Mouse (Mus musculus): ENCODE data around the gene Clk4.

Gene Clk4

DNA sequence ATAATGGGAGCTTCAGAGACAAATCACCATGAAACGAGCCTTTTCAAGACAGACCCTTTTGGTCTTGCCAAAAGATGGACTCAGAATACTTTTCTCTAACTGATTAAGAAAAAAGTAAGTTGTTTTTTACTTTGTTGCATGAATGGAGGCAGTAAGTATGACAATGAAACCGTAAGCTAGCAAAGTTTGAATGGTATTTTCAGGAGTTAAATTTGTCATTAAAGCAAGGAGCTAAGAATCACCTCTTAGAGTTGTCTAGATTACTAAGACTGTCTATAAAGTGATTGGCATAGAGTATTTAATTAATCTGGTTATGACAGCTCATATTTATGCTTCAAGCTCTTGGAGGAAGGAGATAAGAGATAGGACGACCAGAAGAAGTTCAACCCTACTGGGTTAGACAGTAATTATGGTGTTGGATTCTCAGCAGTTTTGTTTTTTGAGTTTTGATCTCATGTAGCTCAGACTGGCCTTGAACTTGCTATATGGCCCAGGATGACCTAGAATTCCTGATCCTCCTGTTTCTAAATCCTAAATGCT, at the start of gene Clk4:
Gene Clk4 (plus strand): TSS at position 51 of the 540 bp plus-strand sequence.
- DNase-seq (ENCODE audit: low spot score) = no peak

DNA sequence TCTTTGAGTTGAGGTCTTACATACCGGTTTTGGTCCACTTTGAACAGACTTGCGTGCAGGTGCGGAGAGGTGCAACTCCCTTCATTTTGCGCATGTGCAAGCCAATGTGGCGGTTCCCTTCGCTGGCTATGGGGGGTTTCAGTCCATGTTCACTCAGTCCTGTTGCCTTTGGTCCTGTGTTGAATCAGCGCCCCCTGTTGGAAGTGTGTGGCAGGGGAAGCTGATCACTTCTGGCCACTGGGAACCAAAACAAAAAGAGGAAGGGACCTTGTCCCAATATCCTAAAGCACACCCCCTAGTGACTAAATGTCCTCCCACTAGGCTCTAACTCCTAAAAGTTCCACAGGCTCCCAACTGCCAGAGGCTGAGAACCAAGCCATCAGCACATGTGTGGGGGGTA, 47.5 kb upstream of the Clk4 start:
- no peak for DNase-seq (ENCODE audit: low spot score)

DNA sequence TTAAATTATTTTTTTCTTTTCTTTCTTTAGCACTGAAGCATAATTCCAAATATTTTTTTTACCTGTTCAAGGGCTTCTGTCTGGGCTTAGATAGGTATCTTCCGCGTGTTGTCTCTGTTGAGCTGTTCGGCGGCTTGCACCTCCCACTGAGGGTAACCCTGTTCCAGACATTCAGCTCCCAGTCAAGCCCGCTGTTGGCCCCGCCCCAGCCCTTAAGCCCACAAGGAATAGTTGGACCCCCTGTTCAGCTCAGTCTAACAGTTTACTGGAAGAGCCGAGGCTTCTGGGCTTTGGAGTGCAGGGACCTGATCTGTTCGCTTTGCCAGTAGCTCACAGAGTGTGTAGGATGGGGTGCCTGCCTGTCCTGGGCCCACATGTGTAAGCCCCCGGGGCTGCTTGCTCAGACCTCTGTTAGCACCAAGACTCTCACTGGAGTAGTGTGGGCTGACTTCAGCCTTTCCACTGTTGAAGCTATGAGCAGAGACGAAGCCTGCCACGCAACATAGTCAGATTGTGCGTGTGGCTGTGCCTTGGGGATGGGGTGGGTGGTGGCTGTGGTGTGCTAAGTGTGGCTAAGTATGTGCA, 42.0 kb upstream of the Clk4 start:
- DNase-seq (ENCODE audit: low spot score) = no peak

DNA sequence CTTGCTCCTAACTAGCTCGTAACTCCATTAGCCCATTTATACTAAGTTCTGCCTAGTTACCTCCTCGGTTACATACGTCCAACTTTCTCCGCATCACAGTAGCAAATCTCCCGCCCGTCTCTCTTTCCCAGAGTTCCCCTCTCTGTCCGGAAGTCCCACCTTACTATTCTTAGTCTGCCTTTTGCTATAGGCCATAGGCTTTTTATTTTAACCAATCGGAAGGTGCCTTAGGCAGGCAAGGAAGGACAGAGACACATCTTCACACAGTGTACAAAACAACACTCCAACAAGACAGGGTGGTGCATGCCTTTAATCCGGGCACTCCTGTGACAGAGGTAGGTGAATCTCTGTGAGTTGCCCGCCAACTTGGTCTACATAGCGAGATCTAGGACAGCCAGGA, 41.2 kb upstream of the Clk4 start, which contains the start of gene Gm12569:
Gene Gm12569 (plus strand): TSS at position 166 of the 400 bp plus-strand sequence.
- DNase-seq (ENCODE audit: low spot score) = peak; percentile 51

DNA sequence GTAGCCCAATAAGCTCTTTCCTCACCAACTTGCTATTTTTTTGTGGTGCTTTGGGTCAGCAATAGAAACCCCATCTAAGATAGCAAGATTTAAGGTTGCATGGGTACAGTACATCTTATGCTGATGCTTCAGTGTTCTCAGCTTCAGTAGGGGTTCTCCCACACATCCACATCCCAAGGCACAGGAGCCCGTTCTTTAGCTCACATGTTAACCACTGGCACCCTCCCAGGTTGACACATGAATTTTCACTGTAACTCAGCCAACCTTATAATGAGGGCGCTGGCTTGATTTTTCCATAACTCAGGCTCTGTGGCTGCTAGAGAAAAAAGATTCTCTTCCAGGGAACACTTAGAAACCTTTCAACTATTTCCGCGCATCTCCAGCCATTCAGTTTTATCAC, 34.4 kb upstream of the Clk4 start:
- DNase-seq (ENCODE audit: low spot score) = no peak

DNA sequence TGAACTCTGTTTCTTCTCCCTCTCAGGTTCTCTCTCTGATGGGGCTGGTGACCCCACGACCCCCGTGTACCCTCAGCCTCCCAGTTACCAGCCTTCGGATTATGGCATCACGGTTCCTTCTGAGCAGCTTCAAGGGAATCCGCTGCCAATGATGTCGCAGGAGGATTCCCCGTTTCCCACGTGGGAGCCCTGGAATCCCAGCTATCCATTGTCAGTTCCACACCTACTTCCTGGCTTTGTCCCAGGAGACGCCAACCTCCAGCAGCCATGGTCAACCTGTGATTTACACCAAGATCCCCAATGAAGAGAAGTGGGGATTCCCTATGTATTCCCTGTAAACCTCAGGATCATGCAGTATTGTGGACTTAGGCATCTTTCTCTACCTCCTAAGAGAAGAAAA, 26.9 kb upstream of the Clk4 start:
- no peak for DNase-seq (ENCODE audit: low spot score)

DNA sequence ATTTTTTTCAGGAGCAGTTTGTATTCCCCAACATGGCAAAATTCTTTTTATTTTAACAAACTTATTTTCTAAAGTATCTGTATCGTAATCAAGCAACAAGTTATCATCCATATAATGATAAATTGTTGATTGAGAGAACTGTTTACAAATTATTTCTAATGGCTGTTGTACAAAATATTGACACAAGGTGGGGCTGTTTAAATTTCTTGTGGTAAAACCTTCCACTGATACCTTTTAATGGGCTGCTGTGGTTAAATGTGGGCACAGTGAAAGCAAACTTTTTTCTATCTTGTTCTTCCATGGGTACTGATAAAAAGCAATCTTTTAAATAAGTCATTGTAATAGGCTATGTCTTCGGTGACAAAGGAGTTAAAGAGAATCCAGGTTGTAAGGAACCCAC, 18.6 kb upstream of the Clk4 start:
- DNase-seq (ENCODE audit: low spot score) = no peak

DNA sequence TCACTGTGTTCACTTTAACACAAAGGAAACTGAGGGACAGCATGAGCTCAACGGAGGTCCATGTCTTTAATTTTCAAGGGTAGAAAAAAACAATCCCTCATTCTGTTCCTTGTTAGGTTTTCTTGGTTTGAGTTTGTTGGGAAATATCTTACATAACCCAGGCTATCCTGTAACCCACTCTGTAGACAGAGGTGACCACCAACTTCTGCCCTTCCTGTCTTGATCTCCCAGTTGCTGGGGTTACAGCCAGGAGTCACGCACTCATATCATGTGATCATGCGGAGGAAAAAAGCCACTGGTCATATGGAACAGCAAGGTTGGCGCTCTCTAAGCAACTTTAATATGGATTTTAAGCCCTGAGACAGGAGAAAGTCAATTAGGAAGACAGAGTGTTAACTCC, 4.5 kb upstream of the Clk4 start:
- no peak for DNase-seq (ENCODE audit: low spot score)

DNA sequence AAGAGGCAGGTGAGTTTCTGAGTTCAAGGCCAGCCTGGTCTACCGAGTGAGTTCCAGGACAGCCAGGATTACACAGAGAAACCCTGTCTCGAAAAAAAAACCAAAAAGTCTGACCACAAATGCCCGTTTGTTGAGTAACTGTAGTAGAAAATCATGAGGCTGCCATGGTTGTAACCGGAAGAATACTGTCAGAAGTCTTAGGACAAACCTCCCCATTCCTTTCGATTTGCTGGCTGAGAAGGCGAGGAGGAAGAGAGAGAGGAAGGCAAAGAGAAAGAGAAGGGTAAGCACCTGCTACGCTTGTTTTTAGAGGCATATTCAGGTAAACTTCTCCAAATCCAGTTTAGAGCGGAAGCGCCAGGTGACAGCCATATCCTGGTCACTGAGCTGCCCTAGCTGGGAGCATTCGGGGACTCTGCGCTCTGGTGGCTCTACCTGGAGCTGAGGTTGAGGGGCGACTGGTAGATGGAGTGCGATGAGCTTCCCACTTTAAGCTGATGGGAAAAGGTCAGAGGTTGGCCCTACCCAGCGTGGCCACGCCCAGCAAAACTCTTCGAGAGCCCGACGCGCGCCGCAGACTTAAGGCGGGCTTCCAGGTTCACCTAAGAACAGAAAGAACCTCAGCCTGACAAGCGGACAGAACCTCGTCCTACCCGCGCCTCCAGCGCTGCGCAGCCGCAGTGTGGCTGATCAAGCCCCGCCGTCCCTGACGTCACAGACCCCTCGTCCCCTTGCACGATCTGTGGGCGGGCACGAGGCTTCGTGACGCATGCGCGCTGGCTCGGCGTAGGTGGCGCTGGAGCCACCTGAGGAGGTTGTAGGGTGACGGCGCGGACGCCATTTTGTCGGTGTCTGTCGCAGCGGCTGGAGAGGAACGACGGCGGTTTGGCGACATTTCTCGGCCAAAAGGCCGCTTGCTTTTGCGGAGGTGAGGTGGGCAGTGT, 1.1 kb downstream of the Clk4 start, which contains the start of gene BC049762:
Gene BC049762 (minus strand): TSS at position 705 of the 944 bp plus-strand sequence.
- DNase-seq (ENCODE audit: low spot score) = peak; percentile 99

DNA sequence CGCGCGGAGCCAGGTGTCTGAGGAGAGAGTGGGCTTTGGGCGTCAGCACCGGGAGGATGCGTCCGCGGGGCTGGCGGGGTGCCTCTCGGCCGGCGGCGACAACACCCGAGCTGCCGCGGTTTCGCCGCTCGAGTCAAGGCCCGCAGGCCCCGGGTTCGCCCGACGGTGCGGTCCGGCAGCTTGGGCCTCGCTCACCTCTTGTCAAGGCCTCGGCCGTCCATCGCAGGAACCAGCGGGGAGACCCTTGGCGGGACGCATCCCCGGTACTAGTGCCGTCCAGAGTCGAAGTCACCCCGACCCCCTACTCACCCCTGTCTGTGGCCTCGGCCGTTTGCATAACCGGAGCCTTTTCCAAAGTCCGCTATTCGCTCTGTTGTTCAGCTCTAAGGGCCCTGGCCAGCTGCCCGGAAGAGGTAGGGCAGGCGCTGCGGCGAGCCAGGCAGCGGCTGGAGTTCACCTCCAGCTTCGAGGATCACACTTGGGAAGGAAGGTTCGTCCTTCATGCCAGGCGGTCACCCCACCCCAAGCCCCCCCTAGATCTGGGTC, 1.8 kb downstream of the Clk4 start:
- peak; percentile 84 for DNase-seq (ENCODE audit: low spot score)

DNA sequence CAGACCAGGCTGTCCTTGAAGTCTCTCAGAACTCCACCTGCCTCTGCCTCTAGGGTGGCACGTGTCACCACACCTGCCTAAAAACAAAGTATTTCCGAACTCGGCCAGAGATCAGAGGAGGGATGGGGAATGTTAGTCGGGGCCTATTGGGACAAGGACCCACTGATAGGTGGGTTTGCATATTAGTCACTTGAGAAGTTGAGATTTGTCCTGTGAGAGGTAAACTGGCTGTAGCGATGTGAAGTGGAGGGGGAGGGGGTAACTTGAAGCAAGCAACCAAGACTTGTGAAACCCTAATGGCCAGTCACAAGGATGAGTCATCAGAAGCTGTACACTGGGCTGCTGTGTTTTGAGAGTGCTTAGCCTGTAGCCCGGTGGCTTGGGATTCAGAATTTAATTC, 2.8 kb downstream of the Clk4 start:
- peak; percentile 14 for DNase-seq (ENCODE audit: low spot score)

DNA sequence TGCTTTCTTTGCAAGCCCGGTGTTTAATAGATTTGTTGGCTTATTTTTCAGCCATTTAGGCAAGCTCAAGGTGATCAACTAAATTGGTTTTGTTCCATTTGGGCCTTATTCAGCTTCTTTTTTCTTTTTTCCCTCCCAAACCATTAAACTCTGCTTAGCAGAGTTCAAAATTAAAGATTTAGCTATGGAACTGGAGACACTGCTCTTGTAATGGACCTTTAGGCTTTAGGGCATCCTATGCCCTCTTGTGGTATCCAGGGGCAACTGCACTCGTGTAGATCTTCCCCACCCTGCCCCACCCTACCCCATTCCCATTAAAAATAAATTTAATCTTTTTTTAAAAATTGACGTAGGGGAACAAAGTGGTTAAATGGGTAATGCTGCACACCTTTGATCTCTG, 3.8 kb downstream of the Clk4 start:
- DNase-seq (ENCODE audit: low spot score) = no peak

DNA sequence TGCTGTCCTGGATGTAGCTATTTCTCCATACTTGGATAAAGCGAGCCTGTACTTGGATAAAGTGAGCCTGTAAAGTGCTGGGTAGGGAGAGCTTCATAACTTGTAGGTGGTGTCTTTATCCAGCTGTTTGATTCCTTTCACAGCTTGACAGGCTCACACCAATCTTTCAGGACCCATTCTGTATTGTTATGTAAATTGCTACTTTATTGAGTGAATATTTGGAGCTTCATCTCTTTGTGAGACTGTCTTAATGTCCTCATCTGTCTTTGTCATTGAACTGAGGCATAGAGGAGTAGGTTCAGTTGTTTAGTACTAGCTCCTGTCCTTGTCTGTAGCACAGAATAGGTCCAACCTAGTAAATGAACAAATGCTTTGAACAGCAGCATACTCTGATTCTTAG, 12.9 kb downstream of the Clk4 start:
- DNase-seq (ENCODE audit: low spot score) = no peak

DNA sequence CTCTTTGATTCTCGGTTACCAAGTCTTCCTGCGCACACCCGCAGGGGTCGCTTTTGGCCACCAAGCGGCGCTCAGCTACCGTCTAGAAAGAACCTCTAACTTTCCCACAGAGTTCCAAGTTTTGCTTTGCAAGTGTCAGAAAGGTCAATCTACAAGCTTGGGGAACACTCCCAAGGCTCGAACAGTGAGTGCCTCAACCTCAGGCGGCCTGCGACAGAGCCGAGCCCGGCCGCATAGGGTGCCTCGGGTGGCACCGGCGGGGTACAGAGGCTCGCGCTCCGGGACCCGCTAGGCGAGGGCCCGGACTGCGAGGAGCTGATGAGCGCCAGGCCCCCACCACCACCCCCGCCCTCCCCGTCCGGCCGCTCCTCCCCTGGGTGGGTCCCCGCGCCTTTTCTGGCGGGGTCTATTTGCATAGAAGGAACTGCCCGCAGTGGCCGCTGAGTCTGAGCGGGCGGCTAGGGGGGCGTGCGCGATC, 28.1 kb downstream of the Clk4 start, which contains the start of gene Col23a1:
Gene Col23a1 (plus strand): TSS at position 357 of the 478 bp plus-strand sequence.
- DNase-seq (ENCODE audit: low spot score) = peak; percentile 54

DNA sequence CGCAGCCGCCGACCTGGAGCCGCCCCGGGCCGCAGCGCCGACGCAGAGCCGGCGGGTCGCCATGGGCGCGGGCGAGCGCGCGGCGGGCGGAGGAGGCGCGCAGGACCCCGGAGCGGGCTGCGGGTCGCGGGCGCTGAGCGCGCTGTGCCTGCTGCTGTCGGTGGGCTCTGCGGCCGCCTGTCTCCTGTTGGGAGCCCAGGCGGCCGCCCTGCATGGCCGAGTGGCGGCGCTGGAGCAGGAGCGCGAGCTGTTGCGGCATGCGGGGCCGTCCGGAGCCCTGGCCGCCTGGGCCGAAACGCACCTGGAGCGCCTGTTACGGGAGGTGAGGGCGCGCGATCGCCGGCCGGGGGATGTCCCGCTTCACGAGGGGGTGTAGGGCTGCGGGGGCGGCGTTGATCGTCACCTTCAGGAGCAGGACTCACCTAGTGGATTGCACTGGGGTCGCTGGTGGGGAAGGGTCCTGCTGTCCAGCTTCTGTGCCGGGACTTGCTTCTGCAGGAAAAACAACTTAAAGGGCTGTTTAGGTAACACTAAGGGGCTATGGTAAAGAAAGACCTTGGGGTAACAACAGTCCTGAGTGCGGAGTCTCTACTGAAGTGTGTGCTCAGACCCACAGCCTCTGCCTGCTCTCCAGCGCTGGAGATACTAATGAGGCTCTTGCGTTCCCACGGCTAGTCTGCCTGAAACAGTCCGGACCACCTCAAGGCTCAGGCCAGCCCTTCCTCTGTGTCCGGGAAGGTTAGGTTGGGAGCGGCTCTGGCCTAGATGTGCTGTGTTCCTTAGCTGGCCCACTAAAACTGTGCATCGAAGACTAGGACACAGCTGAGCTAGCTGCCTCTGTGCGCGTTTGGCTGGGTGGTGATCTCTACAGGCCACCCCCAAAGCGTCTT, 28.8 kb downstream of the Clk4 start:
- DNase-seq (ENCODE audit: low spot score) = peak; percentile 25

DNA sequence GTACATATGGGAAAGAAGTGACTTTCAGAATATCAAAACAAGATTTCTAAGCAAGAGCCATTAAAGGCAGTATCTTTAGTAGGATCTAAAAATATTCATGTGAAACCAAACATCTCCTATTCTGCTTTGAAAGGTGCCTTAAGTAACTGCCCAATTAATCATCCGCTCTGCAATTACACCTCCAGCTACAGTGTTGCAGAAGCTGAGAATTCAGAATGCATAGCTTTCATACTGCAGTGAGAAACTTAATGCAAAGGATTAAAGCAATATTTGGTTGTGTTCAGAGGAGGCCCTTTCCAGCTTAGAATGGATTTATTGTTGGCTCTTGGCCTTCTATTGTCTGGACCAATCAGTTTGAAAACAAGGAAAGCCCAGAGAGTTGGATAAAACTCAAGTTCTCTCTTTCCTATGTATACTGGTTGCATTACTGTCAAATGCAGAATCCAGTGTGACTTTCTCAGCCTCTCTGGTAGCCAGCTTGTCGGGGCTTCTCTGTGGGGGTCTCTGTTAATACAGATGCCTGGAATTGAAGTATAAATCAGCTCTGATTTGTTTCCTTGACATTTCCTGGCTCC, 32.5 kb downstream of the Clk4 start:
- no peak for DNase-seq (ENCODE audit: low spot score)

DNA sequence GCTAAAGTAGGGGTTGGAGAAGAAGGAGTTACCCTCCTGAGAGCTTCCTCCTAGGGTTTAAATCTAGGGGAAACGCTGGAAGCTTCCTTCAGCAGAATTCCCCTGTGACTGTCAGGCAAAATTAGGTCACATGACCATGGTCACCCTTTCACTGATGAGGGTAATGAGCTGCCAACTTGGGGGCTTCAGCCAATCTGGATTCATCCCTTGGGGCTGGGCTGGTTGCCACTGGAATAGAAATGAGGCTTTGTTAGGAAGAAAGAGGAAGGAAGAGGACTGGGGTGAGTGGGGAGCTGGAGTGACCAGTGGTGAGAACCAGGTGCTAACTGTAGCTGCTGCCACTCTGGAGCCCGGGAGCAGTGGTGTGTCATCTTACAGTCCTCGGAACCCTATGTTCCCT, 34.2 kb downstream of the Clk4 start:
- no peak for DNase-seq (ENCODE audit: low spot score)

DNA sequence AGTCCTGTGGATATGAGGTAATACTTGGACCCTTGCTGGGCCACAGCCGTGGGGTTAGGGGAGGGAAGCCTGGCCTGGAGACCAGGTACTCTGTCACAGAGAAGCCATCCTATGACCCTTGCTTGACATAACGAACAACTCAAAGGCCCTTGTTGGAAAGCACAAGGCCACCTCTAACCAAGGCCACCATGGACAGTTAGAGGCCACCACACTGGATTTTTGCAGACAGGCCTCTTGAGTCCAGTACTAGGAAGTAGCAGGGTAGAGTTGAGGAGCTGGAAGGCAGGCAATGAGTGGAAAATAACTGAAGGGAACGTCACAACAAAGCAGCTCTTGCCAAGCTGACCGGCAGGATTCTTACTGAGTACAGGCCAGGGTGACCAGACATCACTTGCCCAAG, 37.2 kb downstream of the Clk4 start:
- no peak for DNase-seq (ENCODE audit: low spot score)

DNA sequence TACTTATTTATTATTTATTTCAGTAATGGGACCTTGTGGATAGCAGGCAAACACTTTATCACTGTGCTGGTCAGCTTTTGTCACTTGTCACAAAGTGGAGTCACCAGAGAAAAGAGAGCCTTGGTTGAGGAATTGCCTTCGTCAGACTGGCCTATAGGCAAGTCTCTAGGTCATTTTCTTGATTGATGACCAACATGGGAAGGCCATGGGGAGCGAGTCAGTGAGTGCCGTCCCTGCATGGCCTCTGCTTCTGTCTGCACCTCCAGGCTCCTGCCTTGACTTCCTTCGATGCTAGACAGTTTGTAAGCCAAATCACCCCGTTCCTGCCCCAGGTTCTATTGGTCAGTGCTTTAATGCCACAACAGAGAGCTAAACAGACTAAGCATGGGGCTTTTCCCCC, 40.9 kb downstream of the Clk4 start:
- DNase-seq (ENCODE audit: low spot score) = no peak

DNA sequence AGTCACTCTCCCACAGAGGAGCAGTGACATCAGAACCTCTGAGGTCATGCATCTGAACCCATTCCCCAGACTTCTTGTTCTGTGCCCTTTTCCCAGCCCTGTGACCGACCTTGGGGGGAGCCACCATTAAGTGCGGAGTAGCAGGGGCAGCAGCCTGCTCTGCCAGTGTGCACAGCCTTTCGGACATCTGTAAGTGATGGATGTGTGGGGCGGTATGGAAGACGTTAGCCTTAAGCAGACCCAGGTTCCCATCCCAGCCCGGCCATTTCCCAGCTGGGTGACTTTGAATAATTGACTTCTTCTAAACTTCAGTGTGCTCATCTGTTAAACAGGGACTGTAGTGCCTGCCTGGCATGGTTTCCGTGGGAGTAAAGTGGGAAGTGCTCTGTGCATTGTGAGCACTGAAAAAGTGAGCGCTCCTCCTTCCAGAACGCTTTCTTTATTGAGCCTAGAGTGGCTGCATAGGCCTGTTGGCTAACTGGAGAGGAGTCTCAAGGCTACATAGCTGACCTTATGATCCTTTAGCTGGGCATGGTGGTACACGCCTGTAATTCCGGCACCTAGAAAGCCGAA, 42.5 kb downstream of the Clk4 start:
- no peak for DNase-seq (ENCODE audit: low spot score)

DNA sequence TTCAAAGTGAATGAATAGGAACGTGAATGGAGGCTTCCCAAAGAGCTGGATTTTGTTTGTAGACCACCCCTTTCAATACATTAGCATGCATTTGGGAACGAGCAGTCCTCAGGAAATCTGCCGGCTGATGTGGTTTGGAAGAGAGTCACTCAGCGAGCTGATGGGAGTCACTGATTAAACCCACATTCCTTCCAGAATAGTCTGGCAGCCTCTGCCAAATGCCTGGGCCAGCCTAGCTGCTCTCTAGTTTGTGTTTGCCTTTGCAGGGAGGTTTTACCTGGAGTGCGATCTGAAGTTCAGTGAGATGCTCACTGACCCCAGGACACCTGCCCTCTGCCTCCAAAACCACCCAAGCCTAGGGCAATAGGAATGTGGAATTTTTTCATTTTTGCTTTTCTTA, 46.8 kb downstream of the Clk4 start:
- DNase-seq (ENCODE audit: low spot score) = peak; percentile 11
